Mouse (Mus musculus) lung, postnatal 0 days (tissue): ENCODE results near the gene Npw. TPM values are rescaled to one million over a fixed set of nuclear protein-coding genes. Genes with fewer than 3 reads are reported as not detected.
A peak's percentile ranks its signal among the peaks of the same experiment; 100 is the strongest.

Experiments used
- ATAC-seq: fragments of 200-750 bp; cut with Nextera tagmentation; 2 replicates; pipeline ENCODE4 v1.8.0; 2017; ENCODE audit warnings: moderate library complexity
- DNase-seq: peaks from one replicate; pipeline ENCODE4 v3.0.0-alpha.2; 2016; ENCODE audit warnings: low spot score
- H3K27ac ChIP-seq: fragments of 300-500 bp; sonication (generic); 2 replicates; pipeline ENCODE4 v1.5.1; 2014; ENCODE audit warnings: antibody characterized with exemption, mild to moderate bottlenecking, low read length, mixed read lengths
- H3K27me3 ChIP-seq: fragments of 300-500 bp; sonication (generic); replicated peaks from 2 replicates; pipeline ENCODE4 v1.6.1; 2014; ENCODE audit warnings: low read length, mixed read lengths; ENCODE audit not compliant: insufficient read depth
- H3K36me3 ChIP-seq: fragments of 300-500 bp; sonication (generic); 2 replicates; pipeline ENCODE4 v1.6.1; 2014; ENCODE audit warnings: low read length, mixed read lengths; ENCODE audit not compliant: insufficient read depth
- H3K4me1 ChIP-seq: fragments of 300-500 bp; sonication (generic); 2 replicates; pipeline ENCODE4 v1.6.1; 2014; ENCODE audit warnings: antibody characterized with exemption, low read depth, low read length, mixed read lengths; ENCODE audit not compliant: insufficient read depth
- H3K4me2 ChIP-seq: fragments of 300-500 bp; sonication (generic); replicated peaks from 2 replicates; pipeline ENCODE4 v1.6.1; 2014; ENCODE audit warnings: low read depth, mild to moderate bottlenecking, low read length, moderate library complexity, mixed read lengths
- H3K4me3 ChIP-seq: fragments of 300-500 bp; sonication (generic); 2 replicates; pipeline ENCODE4 v1.5.1; 2014; ENCODE audit warnings: low read depth, low read length
- H3K9ac ChIP-seq: fragments of 300-500 bp; sonication (generic); replicated peaks from 2 replicates; pipeline ENCODE4 v1.6.1; 2014; ENCODE audit warnings: low read depth, mild to moderate bottlenecking
- H3K9me3 ChIP-seq: fragments of 300-500 bp; sonication (generic); 2 replicates; pipeline ENCODE4 v1.6.1; 2016; ENCODE audit warnings: low read length, mixed read lengths
- CTCF ChIP-seq: IDR thresholded peaks from 2 replicates; pipeline ENCODE4 v1.5.1; 2016; ENCODE audit warnings: antibody characterized with exemption, mild to moderate bottlenecking
- EP300 ChIP-seq: IDR thresholded peaks from 2 replicates; pipeline ENCODE4 v1.6.1; 2016; ENCODE audit warnings: antibody characterized with exemption, mild to moderate bottlenecking, control low read depth
- WGBS: fragments of 180-500 bp; shearing (Covaris S2); extraction: QIAGEN DNeasy Blood & Tissue Kit; methylation state at CpG from one replicate; pipeline ENCODE4 v1.1.7; 2014; 5-methylcytosine and 5-hydroxymethylcytosine counted together
- polyA plus RNA-seq: library from polyadenylated mRNA; unstranded; fragments of >200 nt; fragmentation: Nextera tagmentation; extraction: Ambion mirVana; gene quantifications from 2 replicates; pipeline ENCODE4 v1.2.1, GENCODE M21; 2015

Npw gene
- polyA plus RNA-seq, 1 experiment from 2014 or later: 10.3 TPM

DNA sequence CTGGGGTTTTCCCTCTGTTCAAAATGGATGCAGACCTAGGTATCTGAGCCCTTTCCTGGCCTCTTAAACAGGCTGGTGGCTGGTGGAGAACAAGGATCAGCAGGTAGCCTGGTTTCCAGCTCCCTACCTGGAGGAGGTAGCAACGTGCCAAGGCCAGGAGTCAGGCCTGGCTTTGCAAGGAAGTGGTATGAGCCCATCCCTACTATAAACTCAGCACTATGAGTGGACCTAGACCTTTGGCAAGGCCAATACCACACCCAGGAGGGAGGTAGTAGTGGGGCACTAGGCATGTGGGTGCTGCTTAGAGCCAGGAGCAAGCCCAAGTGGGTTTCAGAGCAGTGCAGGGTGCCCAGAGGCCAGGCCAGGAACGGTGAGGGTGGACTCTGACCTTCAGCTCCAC lies 41.2 kb upstream of the Npw start:
- Histone ChIP-seq H3K4me1 (no peaks in the 10 kb centered on the region), H3K27ac (no peak overlapping the region), H3K36me3 (peaks cover 10% of the 10 kb centered on the region; the same call in 1 of the 2 replicates), H3K9me3 (no peaks in the 10 kb centered on the region), H3K27me3 (no peaks in the 10 kb centered on the region), H3K4me3 (no peak overlapping the region), H3K9ac (no peak overlapping the region), H3K4me2 (no peak overlapping the region)
- TF ChIP-seq EP300 (no peak), CTCF (no peak)
- DNase-seq (no peak), ATAC-seq (no peak)
- 77% methylated on average over 2 of the region's 2 CpGs for WGBS

DNA sequence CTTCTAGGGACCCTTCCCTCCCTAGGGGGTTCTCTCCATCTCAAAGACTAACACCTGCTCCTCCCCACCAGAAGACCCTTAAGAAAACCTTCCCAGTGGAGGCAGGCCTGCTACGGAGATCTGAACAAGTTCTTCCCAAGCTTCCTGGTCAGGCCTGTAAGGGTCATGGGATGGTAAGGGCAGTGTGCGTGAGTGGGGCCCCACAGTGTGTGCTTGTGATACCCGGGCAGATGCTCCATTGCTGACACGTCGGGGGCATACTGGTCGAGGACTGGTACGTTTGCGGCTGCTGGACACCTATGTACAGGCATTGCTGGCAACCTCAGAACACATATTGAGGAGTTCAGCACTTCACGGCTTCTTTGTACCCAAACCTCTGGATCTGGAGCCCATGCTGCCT lies 40.5 kb upstream of the Npw start:
- Histone ChIP-seq H3K27ac (no peak overlapping the region), H3K4me3 (no peak overlapping the region), H3K27me3 (no peaks in the 10 kb centered on the region), H3K36me3 (peaks cover 10% of the 10 kb centered on the region; the same call in 1 of the 2 replicates), H3K4me1 (no peaks in the 10 kb centered on the region), H3K9me3 (no peaks in the 10 kb centered on the region), H3K9ac (no peak overlapping the region), H3K4me2 (no peak overlapping the region)
- WGBS: 55% methylated on average over 9 of the region's 9 CpGs
- no peak for TF ChIP-seq EP300
- no peak for TF ChIP-seq CTCF
- DNase-seq (no peak), ATAC-seq (no peak)

DNA sequence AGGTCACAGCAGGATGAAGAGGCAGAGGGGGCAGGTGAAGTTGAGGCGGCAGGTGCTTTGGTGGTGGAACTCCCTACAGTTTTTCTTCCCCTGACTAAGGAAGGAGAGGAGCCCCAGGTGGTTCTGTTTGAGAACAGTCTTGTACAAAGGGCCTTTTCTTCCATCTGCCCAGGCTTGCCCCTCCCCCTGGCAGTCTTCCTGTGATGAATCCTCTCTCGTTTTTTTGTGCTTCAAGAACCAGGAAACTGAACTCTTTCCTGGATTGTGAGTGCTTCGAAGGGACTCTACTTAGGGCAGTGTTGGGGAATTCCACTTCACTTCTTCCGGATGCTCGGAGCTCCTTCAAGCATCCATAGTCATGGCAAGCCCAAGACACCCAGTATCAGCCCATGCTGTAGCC lies 39.7 kb upstream of the Npw start:
- Histone ChIP-seq H3K27me3 (no peaks in the 10 kb centered on the region), H3K9ac (no peak overlapping the region), H3K4me1 (no peaks in the 10 kb centered on the region), H3K4me3 (no peak overlapping the region), H3K27ac (no peak overlapping the region), H3K36me3 (peaks cover 10% of the 10 kb centered on the region; the same call in 1 of the 2 replicates), H3K4me2 (no peak overlapping the region), H3K9me3 (no peaks in the 10 kb centered on the region)
- DNase-seq (peak; percentile 63), ATAC-seq (no peak)
- TF ChIP-seq EP300 (no peak), CTCF (no peak)
- 10% methylated on average over 5 of the region's 5 CpGs for WGBS

DNA sequence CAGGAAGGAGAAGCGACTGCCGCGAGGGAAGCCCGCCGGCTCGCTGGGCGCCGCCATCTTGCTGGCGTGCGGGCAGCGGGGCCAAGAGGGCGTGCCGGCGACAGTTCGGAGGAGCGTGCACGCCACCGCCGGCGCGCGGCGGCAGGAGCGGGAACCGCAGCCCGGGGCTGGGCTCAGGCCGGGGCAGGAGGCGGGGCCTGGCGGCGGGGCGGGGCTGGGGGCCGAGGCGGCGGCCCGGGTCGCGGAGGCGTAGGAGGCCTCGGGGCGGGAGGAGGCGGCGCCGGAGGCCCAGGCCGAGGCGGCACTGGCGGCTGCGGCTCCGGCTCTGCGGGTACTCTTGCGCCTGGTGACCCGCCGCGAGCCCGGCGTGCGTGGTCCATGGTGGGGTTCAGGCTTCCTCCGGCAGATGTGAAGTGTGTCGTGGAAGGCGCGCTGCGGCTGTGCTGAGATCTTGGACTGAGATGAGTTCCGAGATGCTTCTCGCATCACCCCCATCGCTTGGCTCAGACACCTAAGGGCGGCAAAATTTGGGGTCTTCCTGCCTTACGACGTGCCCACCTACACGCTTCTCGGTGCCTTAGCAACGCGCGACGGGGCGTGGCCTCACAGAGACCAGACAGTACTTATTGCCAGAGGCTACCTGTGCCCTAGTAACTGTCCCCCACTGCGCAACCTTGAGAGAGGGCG lies 37.9 kb upstream of the Npw start, which contains the start of the genes Gfer and Noxo1:
TSS of gene Gfer (minus strand) at position 146 of the 687 bp plus-strand sequence.
TSS of gene Noxo1 (plus strand) at position 224 of the 687 bp plus-strand sequence.
- Histone ChIP-seq H3K36me3 (0 out of 2 replicates have a peak, but pooled peaks cover 6% of the 10 kb centered on the region), H3K9ac (peak within 1 kb of the TSS; percentile 59), H3K9me3 (no peaks in the 10 kb centered on the region), H3K4me3 (peak within 1 kb of the TSS; percentile 69), H3K27ac (peak within 1 kb of the TSS; percentile 78), H3K4me1 (no peaks in the 10 kb centered on the region), H3K4me2 (peak within 1 kb of the TSS; percentile 82), H3K27me3 (no peaks in the 10 kb centered on the region)
- peak; percentile 96 for ATAC-seq
- TF ChIP-seq CTCF (peak; percentile 50), EP300 (no peak)
- DNase-seq: peak; percentile 94
- 1% methylated on average over 69 of the region's 76 CpGs for WGBS

DNA sequence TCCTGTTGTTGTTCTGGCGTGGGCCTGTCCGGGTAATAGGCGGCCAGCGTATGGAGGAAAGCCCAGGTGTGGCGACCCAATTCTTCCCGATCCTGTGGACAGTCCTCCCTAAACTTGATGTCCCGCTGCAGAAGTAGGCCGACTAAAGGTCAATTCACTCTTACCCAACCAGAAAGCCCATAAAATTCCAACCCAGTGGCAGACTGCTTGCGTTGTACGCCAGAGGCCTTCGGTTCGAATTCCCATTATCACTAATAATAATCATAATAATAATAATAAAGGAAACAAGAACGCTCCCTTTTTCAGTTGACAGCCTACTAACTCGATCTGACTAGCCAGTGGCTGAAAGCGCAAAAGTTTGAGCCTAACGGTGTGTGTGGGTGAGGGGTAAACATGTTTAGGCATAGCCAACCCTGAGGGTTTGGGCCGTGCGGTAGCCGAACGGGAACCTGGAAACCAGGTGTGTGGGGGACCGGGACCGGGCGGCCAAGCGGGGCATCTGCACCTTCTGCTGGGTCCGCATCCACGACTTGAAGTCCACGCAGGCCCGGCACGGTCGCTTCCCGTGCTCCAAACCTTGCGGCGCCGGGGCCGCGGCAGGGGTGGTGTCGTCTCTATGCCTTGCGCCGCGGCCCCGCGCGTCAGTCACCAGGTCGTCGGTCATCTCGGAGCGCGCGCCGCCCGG lies 37.2 kb upstream of the Npw start:
- Histone ChIP-seq H3K4me1 (no peaks in the 10 kb centered on the region), H3K36me3 (0 out of 2 replicates have a peak, but pooled peaks cover 3% of the 10 kb centered on the region), H3K9me3 (no peaks in the 10 kb centered on the region), H3K4me3 (peak overlapping the region; percentile 69), H3K27ac (peak overlapping the region; percentile 78), H3K9ac (peak overlapping the region; percentile 59), H3K4me2 (peak overlapping the region; percentile 82), H3K27me3 (0 out of 2 replicates have a peak, but pooled peaks cover 2% of the 10 kb centered on the region)
- DNase-seq: no peak
- no peak for ATAC-seq
- WGBS: 6% methylated on average over 46 of the region's 51 CpGs
- no peak for TF ChIP-seq EP300
- TF ChIP-seq CTCF: no peak

DNA sequence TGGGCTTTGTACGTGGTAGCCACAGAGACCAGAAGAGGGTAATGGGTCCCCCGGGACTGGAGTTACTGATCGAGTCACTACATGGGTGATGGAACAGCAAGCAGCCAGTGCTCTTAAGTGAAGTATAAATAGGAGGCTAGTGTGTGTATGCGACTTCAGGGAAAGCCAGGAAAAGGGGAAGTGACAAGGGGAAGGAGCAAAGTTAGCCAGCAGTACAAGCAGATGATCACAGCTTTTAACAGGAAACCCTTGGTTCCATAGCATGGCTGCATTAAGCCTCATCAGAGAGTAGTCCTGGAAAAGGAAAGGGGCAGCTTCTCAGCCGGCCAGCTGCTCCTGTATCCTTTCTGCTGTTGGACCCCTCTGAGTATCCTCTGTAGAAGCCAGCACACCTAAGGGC lies 34.1 kb upstream of the Npw start:
- Histone ChIP-seq H3K9ac (no peak overlapping the region), H3K4me3 (no peak overlapping the region), H3K4me1 (peaks cover 5% of the 10 kb centered on the region; the same call in 1 of the 2 replicates), H3K36me3 (no peaks in the 10 kb centered on the region), H3K27ac (no peak overlapping the region), H3K9me3 (no peaks in the 10 kb centered on the region), H3K4me2 (no peak overlapping the region), H3K27me3 (peaks cover 13% of the 10 kb centered on the region; the same call in 1 of the 2 replicates)
- ATAC-seq: no peak
- TF ChIP-seq EP300 (no peak), CTCF (no peak)
- no peak for DNase-seq
- WGBS: 73% methylated on average over 5 of the region's 5 CpGs
